Mouse (Mus musculus): ENCODE data around the gene Rai1.

GRCm38 (mm10) chr11:60208712-60209111 lies 103.9 kb downstream of the Rai1 start:
- TF ChIP-seq GATA1 (IDR thresholded peaks at IDR 0.05; ENCODE audit: low read length) (no peak), TAL1 (IDR thresholded peaks at IDR 0.05; ENCODE audit: low read length) (no peak)
